Mouse (Mus musculus) heart, embryonic 11.5 days (tissue): ENCODE results near the gene Mat2a. TPM values are rescaled to one million over a fixed set of nuclear protein-coding genes. Genes with fewer than 3 reads are reported as not detected.
"Not testable (repeated sequence)": the region's sequence is repeated elsewhere in the genome, so short reads cannot be mapped to it uniquely, and the experiment has no call there.

Experiments
- ATAC-seq: fragments of 200-750 bp; cut with Nextera tagmentation; replicated peaks from 2 replicates; pipeline ENCODE4 v1.8.0; 2017; ENCODE audit warnings: moderate library complexity; ENCODE audit not compliant: insufficient number of reproducible peaks, low FRiP score, low TSS enrichment
- H3K27ac ChIP-seq: fragments of 300-500 bp; sonication (generic); 2 replicates; pipeline ENCODE4 v1.5.1; 2014; ENCODE audit warnings: mild to moderate bottlenecking, low read depth, low read length
- H3K27me3 ChIP-seq: fragments of 300-500 bp; sonication (generic); 2 replicates; pipeline ENCODE4 v1.6.1; 2014; ENCODE audit warnings: mild to moderate bottlenecking, low read length, mixed read lengths; ENCODE audit not compliant: control insufficient read depth, insufficient read depth
- H3K36me3 ChIP-seq: fragments of 300-500 bp; sonication (generic); 2 replicates; pipeline ENCODE4 v1.6.1; 2014; ENCODE audit warnings: mild to moderate bottlenecking, low read length, moderate library complexity, mixed read lengths; ENCODE audit not compliant: control insufficient read depth, insufficient read depth
- H3K4me1 ChIP-seq: fragments of 300-500 bp; sonication (generic); 2 replicates; pipeline ENCODE4 v1.6.1; 2014; ENCODE audit warnings: low read length; ENCODE audit not compliant: control insufficient read depth, insufficient read depth
- H3K4me2 ChIP-seq: fragments of 300-500 bp; sonication (generic); 2 replicates; pipeline ENCODE4 v1.6.1; 2014; ENCODE audit warnings: mild to moderate bottlenecking, moderate library complexity
- H3K4me3 ChIP-seq: fragments of 300-500 bp; sonication (generic); 2 replicates; pipeline ENCODE4 v1.5.1; 2014; ENCODE audit warnings: low read depth, low read length
- H3K9ac ChIP-seq: fragments of 300-500 bp; sonication (generic); 2 replicates; pipeline ENCODE4 v1.6.1; 2014; ENCODE audit warnings: mild to moderate bottlenecking, low read depth, low read length, moderate library complexity
- H3K9me3 ChIP-seq: fragments of 300-500 bp; sonication (generic); replicated peaks from 2 replicates; pipeline ENCODE4 v1.6.1; 2016; ENCODE audit warnings: low read length; ENCODE audit not compliant: control insufficient read depth
- WGBS: fragments of 180-500 bp; shearing (Covaris S2); extraction: QIAGEN DNeasy Blood & Tissue Kit; methylation state at CpG from one replicate; pipeline ENCODE4 v1.1.7; 2014; ENCODE audit not compliant: insufficient replicate concordance; 5-methylcytosine and 5-hydroxymethylcytosine counted together
- polyA plus RNA-seq: library from polyadenylated mRNA; unstranded; fragments of >200 nt; fragmentation: Nextera tagmentation; extraction: Ambion mirVana; gene quantifications from 2 replicates; pipeline ENCODE4 v1.2.1, GENCODE M21; 2014

Gene Mat2a
- polyA plus RNA-seq, 1 experiment from 2014 or later: 321 TPM

- WGBS: 75% methylated on average over 2 of the region's 2 CpGs
- not testable (repeated sequence) for ATAC-seq
Observed at GRCm38 (mm10) chr6:72451778-72452177, 12.4 kb upstream of the Mat2a start.

GRCm38 (mm10) chr6:72447487-72447886 is 8.1 kb upstream of the Mat2a start:
- no peak overlapping the region for H3K9ac ChIP-seq
- no peaks in the 10 kb centered on the region for H3K4me1 ChIP-seq
- ATAC-seq: no peak
- H3K36me3 ChIP-seq: no peaks in the 10 kb centered on the region
- WGBS: 56% methylated on average over 2 of the region's 2 CpGs
- no peak overlapping the region for H3K4me3 ChIP-seq
- H3K27me3 ChIP-seq: no peaks in the 10 kb centered on the region
- H3K9me3 ChIP-seq: no peaks in the 10 kb centered on the region
- H3K4me2 ChIP-seq: no peak overlapping the region
- no peak overlapping the region for H3K27ac ChIP-seq

More at GRCm38 (mm10) chr6:72451778-72452177, 12.4 kb upstream of the Mat2a start:
- not testable (repeated sequence) for H3K4me3 ChIP-seq, H3K9me3 ChIP-seq, H3K4me2 ChIP-seq, H3K27me3 ChIP-seq, H3K27ac ChIP-seq, H3K9ac ChIP-seq, H3K36me3 ChIP-seq
- H3K4me1 ChIP-seq: peaks cover 14% of the 10 kb centered on the region

GRCm38 (mm10) chr6:72445011-72445410 is 5.7 kb upstream of the Mat2a start:
- Histone ChIP-seq H3K36me3 (no peaks in the 10 kb centered on the region), H3K27me3 (no peaks in the 10 kb centered on the region), H3K4me2 (no peak overlapping the region), H3K9me3 (no peaks in the 10 kb centered on the region), H3K27ac (no peak overlapping the region), H3K4me3 (no peak overlapping the region), H3K4me1 (peaks cover 12% of the 10 kb centered on the region), H3K9ac (no peak overlapping the region)
- no peak for ATAC-seq

- H3K4me3 ChIP-seq: no peak overlapping the region
- H3K4me2 ChIP-seq: no peak overlapping the region
- H3K9ac ChIP-seq: no peak overlapping the region
- no peak for ATAC-seq
- H3K27me3 ChIP-seq: no peaks in the 10 kb centered on the region
- H3K9me3 ChIP-seq: no peaks in the 10 kb centered on the region
- peaks cover 13% of the 10 kb centered on the region for H3K4me1 ChIP-seq
- no peak overlapping the region for H3K27ac ChIP-seq
- no peaks in the 10 kb centered on the region for H3K36me3 ChIP-seq
- WGBS: 75% methylated on average over 1 of the region's 1 CpGs
Observed at GRCm38 (mm10) chr6:72442921-72443604, 3.7 kb upstream of the Mat2a start.

GRCm38 (mm10) chr6:72440186-72440990 is 1.0 kb upstream of the Mat2a start:
- peak overlapping the region; percentile 95 for H3K9ac ChIP-seq
- no peaks in the 10 kb centered on the region for H3K27me3 ChIP-seq
- no peak for ATAC-seq
- peaks cover 17% of the 10 kb centered on the region for H3K36me3 ChIP-seq
- peak overlapping the region; percentile 74 for H3K4me3 ChIP-seq
- WGBS: 15% methylated on average over 17 of the region's 17 CpGs
- H3K27ac ChIP-seq: peak overlapping the region; percentile 97
- H3K4me2 ChIP-seq: peak overlapping the region; percentile 73
- H3K4me1 ChIP-seq: peaks cover 24% of the 10 kb centered on the region
- no peaks in the 10 kb centered on the region for H3K9me3 ChIP-seq

- ATAC-seq: peak; percentile 70
- WGBS: under 1% methylated on average over 51 of the region's 57 CpGs
- H3K27me3 ChIP-seq: no peaks in the 10 kb centered on the region
- peaks cover 24% of the 10 kb centered on the region for H3K4me1 ChIP-seq
- peak overlapping the region; percentile 73 for H3K4me2 ChIP-seq
- H3K27ac ChIP-seq: peak overlapping the region; percentile 97
- no peaks in the 10 kb centered on the region for H3K9me3 ChIP-seq
- peak overlapping the region; percentile 95 for H3K9ac ChIP-seq
- H3K4me3 ChIP-seq: peak overlapping the region; percentile 74
- peaks cover 21% of the 10 kb centered on the region for H3K36me3 ChIP-seq
Observed at GRCm38 (mm10) chr6:72438862-72439354, 450 bp downstream of the Mat2a start.

GRCm38 (mm10) chr6:72438226-72438625 is 1.1 kb downstream of the Mat2a start:
- H3K4me2 ChIP-seq: peak overlapping the region; percentile 73
- no peaks in the 10 kb centered on the region for H3K9me3 ChIP-seq
- H3K27ac ChIP-seq: peak overlapping the region; percentile 97
- ATAC-seq: no peak
- peaks cover 24% of the 10 kb centered on the region for H3K4me1 ChIP-seq
- peak overlapping the region; percentile 95 for H3K9ac ChIP-seq
- H3K27me3 ChIP-seq: no peaks in the 10 kb centered on the region
- peaks cover 23% of the 10 kb centered on the region for H3K36me3 ChIP-seq
- WGBS: 2% methylated on average over 5 of the region's 5 CpGs
- peak overlapping the region; percentile 74 for H3K4me3 ChIP-seq

GRCm38 (mm10) chr6:72432153-72432552 is 7.2 kb downstream of the Mat2a start:
- peaks cover 30% of the 10 kb centered on the region for H3K36me3 ChIP-seq

More at GRCm38 (mm10) chr6:72432153-72432552, 7.2 kb downstream of the Mat2a start:
- ATAC-seq: no peak
- Histone ChIP-seq H3K4me2 (no peak overlapping the region), H3K27me3 (no peaks in the 10 kb centered on the region), H3K4me3 (no peak overlapping the region), H3K27ac (no peak overlapping the region), H3K4me1 (peaks cover 5% of the 10 kb centered on the region), H3K9me3 (no peaks in the 10 kb centered on the region), H3K9ac (no peak overlapping the region)
- 79% methylated on average over 2 of the region's 2 CpGs for WGBS
